Mouse (Mus musculus) lung, postnatal 25 days (tissue): ENCODE measurements at regions not wholly inside any gene's neighbourhood (a gene's known extent, or its start where the extent isn't known, plus 50 kb on each side); places are given as distances from the start of the nearest gene placed in this dataset.

Experiments
- DNase-seq: peaks from one replicate; pipeline ENCODE4 v3.0.0; 2022; ENCODE audit warnings: low spot score

DNA sequence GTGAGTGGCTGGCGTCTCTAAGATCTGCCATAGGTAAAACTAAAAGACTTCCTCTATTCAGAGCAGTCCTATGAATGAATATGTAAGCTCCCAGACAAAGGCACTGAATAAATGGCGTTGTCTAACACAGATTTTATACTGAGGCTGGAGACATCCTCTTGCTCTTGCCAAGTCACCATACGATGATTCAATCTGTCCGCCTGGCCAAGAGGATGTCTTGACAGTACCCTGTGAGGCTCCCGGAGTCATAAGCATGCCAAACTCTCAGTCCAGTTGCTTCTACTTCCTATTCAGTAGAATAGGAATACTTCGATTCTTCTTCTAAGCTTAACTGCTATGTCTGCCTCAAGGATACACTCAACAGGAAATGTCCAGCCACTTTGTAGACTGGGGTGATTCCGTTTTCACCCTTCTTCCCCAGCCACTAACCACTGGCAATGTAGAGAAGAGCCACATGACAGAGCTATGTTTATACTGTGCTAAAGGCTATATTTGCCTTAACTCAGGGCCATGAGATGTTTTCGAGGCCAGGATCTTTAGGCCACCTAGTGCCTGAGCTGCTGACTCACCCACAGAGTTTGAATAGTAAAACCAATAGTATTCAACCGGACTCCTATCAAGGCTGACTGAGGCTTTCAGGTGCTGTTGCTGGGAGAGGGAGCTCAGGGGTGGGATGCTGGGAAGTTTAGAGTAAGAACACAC lies 188.7 kb upstream of the Atp5g3 start:
- DNase-seq = no peak

DNA sequence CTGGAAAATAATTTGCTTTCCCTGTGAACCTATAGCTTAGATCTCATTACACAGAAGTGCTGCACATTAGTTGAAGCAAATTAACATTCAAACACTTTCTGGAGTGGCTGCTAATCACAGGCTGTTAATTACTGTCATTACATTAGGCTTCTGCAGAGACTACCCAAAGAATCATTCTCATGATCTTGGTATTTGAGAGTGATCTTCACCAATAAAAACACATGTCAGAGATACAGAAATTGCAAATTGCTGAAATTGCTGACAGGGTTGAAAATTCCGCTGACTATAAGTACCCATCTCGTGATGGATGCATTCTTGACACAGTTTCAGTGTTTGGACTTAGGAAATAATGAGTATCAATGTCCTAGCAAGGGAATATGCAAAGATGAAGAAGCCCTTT lies 185.7 kb upstream of the Atp5g3 start:
- DNase-seq = no peak

DNA sequence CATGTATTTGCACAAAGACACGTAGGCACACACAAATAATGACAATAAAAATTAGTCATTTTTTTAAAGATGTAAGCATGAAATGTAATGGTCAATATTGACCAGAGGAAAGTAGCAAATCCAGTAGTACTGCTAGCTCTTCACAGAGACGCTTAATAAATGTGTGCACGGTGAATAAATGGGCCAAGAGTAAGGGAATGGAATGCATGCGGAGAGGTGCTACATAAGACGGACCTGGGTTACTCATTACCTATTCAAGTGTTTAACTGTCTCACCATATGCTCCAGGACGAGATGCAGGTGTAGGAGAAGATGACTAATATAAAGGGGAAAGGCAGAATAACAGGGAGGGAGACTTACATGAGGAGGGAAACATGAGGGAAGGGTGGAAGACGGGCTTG lies 182.4 kb upstream of the Atp5g3 start:
- DNase-seq = no peak

DNA sequence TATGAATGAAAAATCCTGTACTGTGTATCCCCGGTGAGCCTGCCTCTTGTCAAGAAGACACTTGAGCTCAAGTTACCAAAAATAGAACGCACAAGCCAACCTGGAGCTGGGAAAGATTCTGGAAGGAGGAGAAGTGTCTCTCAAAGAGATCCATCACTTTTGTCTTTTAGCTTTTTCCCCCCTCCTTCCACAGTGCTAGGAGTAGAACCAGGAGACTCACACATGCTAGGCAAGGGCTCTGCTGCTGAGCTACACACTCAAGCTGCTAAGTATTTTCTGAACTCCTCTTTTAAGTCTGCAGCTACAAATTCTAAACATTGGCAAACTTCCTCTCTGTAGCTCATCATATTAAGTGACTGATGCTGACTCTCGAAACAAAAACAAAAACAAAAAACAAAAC lies 176.2 kb upstream of the Atp5g3 start:
- no peak for DNase-seq

DNA sequence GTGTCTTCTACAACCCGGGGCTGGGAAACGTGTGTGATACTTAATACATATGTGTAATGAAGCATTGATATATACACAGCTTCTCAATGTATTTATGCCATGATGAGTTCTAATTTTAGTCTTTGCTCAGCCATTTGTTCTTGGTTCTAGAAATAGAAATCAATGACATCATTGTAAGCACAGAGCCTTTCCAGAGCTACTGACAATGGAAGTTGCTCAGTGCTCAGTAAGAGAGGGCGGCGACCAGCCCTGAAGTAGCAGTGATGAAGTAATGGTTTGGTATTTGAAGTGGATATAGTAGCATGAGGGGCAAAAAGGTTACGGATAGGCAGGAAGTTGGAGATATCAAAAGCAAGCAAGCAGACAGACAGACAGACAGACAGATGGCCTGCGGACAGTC lies 173.8 kb upstream of the Atp5g3 start:
- DNase-seq = no peak

DNA sequence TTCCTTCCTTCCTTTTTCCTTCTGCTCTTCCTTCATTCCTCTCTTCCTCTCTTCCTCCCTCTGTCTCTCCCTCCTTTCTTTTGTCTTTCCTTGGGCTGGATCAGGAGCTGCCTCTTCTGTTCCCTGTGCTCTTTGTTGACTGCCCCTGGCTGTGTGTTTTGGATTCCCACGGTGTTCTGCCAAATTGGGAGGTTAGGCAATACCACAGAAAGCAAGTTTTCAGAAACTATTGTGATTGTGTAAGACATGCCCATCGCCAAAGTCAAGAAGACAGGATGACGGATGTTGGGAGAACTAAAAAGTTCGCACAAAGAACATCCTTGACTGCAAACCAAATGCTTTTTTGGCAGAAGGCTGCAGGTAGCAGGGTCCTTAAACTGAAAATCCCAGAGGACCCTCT lies 165.6 kb upstream of the Atp5g3 start:
- DNase-seq = peak; percentile 21

DNA sequence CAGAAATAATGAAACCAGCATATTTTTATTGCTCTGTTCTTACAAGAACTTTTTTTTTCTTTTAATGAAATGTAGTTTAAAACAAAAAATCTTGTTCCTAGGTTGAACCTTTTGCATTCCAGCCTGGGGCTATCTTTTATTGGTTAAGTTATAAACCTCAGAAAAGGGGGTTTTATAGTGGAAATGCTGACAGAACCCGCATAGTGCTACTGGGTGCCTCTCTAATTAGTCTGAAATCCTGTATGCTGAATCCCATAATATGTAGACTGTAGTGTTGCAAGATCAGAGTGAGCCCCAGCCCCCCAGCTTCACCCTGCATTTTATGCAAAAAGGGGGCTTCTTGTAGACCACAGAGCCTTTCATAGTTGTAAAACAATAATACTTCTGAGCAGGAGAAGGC lies 164.4 kb upstream of the Atp5g3 start:
- DNase-seq = no peak

DNA sequence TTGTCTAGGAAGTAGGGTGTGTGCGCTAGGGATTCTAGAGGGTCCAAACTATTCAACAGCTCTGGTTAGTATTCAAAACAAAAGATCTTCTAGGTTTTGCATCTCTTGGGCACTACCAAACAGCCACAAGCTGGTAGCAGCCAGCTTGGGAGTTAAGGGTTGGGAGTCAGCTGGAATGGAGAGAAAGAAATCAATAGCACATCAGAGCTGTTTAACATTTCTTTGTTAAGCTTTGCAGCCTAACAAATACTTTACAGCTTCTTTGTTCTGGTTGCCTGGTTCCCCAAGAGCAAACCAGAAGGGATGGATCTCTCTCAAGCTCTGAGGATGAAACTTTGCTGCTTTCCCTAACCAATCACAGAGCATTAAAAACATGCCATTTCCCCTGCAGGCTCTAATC lies 162.3 kb upstream of the Atp5g3 start:
- no peak for DNase-seq

DNA sequence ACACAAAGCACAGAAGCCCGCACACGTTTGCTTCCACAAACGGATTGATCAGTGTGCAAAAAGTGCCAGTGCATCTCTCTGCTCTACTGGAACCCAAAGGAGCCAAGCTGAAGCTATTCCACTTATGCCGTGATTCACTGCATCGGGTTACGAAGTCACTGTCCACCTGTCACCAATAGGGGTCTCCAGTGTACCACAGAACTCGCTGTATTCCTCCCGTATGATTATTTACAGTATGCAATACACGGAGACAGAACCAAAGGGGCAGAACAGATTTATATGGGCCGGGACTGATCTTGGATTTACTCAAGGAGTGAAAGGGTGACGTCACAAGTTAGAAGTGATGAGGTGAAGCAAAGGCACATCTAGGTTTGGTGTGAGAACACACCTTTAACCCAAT lies 155.5 kb upstream of the Atp5g3 start:
- peak; percentile 68 for DNase-seq

DNA sequence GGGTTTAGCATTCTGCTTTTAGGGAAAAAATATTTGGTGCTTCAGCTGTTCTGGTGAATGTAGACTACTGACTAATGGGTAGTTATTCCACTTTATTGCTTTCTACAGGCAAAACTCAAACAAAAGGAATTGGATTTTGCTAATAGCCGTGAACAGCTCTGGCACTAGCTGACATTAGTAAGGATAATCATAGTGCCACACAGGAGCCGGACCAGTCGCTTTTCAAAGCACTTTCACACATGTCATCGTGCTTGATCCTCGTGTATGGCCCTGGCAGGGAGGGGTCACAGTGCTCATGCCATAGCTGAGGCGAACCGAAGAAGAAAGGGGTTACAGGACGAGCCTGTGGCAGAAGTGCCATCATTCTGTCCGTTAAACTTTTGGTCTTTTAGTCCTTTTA lies 153.2 kb upstream of the Atp5g3 start:
- DNase-seq = no peak

DNA sequence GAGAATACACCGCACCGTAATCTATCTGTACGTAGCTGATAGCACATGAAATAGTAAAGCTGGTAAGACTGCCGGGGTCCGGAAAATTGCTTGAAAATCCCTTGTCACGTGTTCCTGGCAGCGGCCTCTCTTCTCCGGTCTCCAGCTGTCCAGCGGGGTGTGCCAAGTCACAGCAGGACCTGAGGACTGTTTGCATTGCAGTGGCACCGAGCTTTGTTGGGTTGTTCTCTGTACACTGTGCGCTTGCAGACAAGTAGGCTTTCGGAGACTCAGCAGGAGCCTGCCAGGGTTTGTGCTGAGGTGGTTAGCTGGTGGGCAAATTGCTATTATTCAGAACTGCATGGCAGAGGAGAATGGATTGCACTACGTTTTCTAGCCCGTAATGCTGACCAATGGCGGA lies 152.7 kb upstream of the Atp5g3 start:
- DNase-seq = no peak

DNA sequence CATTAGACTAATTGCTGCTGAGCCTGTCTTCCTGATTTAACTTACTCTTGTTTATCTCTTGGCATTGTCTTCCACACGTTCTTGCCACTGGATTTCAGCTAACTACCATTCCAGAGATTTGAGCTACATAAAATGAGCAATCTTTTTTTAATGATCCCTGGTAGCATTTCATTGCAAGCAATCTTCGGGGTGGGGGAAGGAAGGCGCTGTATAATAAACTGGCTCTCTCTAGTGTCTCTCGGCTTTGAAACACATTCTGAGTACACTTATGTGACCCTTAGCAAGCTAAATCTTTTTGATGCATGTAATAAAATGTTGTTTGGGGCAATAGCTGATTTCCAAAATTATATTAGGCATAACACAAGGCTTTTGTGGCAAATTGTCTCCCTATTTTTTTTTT lies 152.2 kb upstream of the Atp5g3 start:
- DNase-seq = no peak

DNA sequence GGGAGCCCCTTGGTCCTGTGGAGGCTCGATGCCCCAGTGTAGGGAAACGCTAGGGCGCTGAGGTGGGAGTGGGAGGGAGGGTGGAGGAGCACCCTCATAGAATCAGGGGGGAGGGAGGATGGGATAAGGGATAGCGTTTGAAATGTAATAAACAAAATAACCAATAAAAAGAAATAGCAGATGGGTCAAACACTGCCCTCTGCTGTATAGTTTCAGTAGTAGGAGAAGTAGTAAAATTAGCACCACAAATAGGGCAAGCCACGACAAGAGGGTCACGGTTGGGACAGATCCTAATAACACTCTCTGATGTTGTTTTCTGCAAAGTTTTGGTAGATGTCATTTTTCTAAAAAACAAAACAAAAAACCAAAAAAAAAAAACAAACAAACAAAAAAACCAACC lies 131.3 kb upstream of the Atp5g3 start:
- no peak for DNase-seq

DNA sequence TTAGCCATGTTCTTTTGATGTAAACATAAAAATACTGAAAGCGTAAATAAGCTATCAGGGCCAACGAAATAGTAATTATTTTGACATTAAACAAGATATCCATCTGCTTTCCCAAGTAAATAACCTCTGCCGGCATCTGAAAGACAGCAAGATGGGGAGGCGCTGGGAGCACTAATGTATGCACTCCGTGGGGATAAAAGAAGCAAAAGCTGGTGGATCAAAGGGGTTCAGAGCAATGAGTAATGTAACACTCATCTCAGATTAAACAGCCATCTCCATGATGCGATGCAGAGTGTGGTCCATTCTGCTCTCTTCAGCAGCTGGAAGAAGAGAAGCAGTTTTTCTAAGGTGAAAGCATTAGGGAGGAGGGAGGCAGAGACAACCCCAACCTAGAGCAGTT lies 128.5 kb upstream of the Atp5g3 start:
- no peak for DNase-seq

DNA sequence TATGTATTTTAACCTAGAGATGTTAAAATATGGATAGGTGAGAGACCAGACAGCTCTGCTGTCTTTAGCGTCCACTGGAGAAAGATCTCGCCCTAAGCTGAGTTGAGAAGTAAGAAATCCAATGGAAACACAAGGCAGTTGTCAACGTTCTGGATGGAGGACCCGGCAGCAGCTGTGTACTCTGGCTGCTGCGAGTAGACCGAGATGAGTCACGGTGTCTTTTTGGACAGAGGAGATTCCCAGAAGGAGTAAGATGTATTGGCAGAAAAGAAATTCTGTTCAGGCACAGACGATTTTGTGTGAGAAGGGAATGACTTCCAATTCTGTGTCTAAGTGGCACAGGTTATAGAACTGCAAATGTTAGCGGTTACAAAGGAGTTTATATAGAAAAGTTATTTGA lies 124.9 kb upstream of the Atp5g3 start:
- DNase-seq = no peak

DNA sequence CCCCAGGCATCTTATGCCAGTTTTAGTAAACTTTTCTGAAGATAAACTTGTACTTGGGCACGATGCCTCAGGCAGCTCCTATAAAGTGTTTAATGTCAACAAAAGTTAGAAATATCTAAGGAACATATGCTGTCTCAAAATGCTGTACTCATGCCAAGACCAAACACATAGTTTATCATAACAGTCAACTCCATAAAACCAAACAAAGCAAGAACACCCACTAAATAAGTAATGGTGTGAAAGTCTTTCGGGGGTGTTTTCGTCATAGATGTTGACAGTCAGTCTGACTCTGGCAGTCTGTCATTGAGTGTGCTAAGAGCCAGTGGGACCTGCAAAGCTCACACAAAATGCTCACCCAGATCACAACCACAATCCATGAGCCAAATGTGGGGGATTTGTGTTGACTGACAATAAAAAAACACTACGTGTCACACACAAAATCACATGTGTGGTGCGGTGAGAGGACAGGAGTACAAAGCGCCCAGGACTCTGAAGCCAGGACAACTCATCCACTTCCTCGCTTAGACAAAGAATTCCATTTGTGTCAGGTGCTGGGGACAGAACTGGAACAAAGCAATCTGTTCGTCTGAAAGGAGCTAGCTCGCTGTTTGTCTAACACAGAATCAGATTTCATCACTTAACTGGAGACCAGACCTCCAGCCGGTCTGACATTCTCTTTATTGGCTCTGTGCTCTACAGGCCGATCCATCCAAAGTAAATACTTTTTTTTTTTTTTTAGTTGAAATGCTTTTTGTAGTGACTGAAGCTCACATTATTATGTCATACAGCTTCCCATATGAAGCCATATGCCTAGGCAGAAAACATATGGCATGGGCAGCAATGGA lies 121.3 kb upstream of the Atp5g3 start:
- no peak for DNase-seq

DNA sequence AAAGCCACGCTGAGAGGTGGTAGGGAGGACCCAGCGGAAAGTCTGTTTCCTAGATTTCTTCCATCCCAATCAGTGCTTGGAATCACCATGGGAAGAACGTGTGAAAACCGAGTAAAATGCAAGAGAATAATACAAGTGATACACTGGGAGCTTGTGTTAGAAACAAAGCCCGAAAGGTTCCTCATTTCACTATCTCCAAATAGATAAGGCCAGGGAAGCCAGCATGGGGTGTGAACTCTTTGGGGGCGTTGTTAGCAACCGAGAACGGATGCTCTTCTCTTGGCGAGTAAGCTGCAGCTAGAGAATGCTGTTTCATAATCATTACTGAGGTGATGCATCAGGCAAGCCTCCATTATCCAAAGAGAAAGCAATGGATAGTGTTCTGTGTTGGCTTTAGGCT lies 118.8 kb upstream of the Atp5g3 start:
- DNase-seq = no peak

DNA sequence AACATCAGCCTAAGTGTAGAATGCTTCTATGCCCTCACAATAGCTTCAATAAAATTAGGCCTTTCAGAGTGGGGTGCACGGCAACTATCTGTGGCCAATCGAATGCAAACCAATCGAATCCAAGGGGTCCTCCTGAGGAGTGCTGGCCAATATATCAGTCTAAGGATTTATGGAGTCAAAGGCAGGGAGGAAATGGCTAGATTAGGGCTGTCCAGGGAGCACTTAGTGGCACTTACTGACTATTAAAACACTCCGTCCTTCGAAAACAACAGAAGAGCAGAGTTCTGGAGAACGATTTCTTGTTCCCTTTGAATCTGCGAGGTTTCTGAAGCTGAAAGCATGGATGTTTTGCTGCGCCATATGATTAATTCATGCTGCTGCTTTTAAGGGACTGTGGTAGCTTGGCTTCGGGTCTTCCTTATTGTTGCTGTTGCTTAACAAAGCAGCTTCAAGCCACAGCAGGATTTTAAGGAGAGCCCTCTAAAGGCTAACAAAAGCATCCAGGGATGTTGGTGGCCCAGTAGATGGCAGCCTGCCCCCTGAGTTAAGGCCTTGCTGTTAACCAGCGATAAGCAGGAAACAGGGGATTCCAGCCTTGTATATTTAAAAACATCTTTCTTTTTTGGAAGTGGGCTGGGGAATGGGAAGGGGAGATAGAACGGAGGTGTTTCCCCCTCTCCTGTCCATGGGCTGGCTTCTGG lies 116.4 kb upstream of the Atp5g3 start:
- no peak for DNase-seq

DNA sequence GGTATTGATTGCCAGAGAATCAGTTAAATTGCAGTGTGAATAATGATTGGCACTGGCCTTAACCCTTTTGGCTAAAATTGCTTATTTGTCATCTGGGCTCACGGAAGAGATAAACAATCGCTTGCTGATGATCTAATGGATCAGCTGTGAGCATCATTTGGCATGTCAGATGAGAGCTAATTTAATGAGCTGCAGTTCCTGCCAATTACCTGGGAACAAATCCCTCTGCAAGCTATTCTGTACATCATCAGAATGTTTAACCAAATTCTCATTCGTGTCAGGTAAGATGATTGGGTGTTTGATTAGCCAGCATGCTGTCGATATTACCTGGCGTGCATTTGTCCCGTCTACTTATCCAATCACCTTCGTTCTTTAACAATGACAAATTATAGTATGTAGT lies 104.0 kb upstream of the Atp5g3 start:
- DNase-seq = no peak

DNA sequence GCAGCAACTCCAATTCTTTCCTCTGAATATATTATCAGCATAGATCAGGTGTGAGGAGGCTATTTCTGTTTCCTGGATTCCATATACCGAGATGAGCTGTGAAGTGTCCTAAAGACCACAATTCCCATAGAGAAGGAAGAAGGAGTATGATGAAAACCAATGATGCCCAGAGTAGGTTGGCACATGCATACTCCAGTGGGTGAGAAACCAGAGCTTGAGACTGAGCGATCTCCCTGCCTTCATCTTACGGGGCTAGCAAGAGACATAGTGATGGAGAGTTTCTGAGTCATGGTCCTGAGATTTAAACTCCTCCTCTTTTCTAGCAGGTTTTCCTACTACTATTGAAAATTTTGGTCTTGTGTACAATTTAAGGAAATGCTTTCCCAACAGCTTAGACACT lies 103.1 kb upstream of the Atp5g3 start:
- no peak for DNase-seq

DNA sequence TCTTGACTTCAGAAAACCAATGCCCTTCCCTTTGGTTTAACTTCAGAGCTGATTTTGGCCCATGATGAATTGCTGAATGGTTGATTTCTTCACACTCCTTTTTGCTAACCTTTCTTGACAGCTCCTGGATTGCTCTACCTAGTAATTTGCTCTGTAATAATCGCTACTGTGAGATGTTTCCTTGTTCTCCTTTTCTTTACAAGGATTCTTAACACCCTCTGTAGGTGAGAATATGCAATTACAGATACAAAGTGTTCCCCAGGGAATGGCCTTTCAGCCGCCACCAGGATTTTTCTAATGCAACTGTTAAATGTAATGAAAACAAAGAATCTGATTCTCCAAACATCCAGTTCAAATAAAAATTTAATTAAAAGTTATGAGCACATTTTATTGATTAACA lies 87.4 kb upstream of the Atp5g3 start:
- peak; percentile 14 for DNase-seq

DNA sequence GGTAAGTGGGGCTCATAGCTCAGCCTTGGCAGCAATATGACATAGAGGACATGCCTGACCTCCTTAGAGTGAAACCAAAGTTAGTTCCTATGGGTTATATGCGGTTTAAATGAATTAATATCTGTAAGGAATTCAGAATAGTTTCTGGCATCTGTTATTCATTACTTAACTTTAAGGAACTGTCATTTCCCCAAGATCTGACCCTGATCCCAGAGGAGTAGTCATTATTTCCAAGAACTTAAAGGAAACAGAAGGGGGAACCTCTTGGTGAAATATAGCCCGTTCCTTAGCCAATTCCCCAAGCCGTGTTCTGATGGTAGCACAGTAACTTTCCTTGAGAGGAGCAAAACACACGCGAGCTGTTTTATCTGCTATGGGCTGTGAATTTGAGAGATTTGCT lies 85.9 kb upstream of the Atp5g3 start:
- DNase-seq = no peak

DNA sequence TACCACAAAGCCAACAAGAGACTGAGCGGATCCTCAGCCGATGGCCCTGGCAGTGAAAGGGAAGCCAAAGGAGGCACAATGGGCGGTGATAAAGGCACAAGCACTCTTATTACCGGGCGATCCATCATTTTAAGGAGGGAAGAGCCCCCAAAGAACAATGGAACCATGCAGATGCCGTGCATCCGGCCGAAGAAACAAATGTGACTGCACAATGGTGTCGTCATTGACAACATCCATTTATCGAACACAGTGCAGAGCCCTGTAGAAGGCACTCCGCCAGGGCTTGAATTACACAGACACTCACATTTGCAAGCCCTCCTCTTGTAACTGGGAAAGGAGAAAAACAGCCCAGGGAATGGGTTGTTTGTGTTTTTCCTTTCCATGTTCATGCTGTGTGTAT lies 80.7 kb upstream of the Atp5g3 start:
- DNase-seq = no peak
